Mouse (Mus musculus) intestine, embryonic 16.5 days (tissue): ENCODE data around the gene Aldoart2. TPM values are rescaled to one million over a fixed set of nuclear protein-coding genes. Genes with fewer than 3 reads are reported as not detected.

Experiments
- ATAC-seq: fragments of 200-750 bp; cut with Nextera tagmentation; 2 replicates; pipeline ENCODE4 v1.8.0; 2017; ENCODE audit warnings: moderate TSS enrichment, moderate library complexity
- H3K27ac ChIP-seq: fragments of 300-500 bp; sonication (generic); 2 replicates; pipeline ENCODE4 v1.5.1; 2014; ENCODE audit warnings: mild to moderate bottlenecking, low read length
- H3K27me3 ChIP-seq: fragments of 300-500 bp; sonication (generic); replicated peaks from 2 replicates; pipeline ENCODE4 v1.6.1; 2014; ENCODE audit warnings: low read length, control low read depth, mixed read lengths; ENCODE audit not compliant: control insufficient read depth, insufficient read depth
- H3K36me3 ChIP-seq: fragments of 300-500 bp; sonication (generic); 2 replicates; pipeline ENCODE4 v1.6.1; 2014; ENCODE audit warnings: low read length, control low read depth; ENCODE audit not compliant: control insufficient read depth, insufficient read depth
- H3K4me1 ChIP-seq: fragments of 300-500 bp; sonication (generic); 2 replicates; pipeline ENCODE4 v1.6.1; 2014; ENCODE audit warnings: low read length, control low read depth, mixed read lengths; ENCODE audit not compliant: control insufficient read depth, insufficient read depth
- H3K4me2 ChIP-seq: fragments of 300-500 bp; sonication (generic); 2 replicates; pipeline ENCODE4 v1.6.1; 2014; ENCODE audit warnings: low read depth, low read length, control low read depth
- H3K4me3 ChIP-seq: fragments of 300-500 bp; sonication (generic); 2 replicates; pipeline ENCODE4 v1.5.1; 2014; ENCODE audit warnings: mild to moderate bottlenecking, low read length
- H3K9ac ChIP-seq: fragments of 300-500 bp; sonication (generic); 2 replicates; pipeline ENCODE4 v1.6.1; 2014; ENCODE audit warnings: low read depth, low read length
- H3K9me3 ChIP-seq: fragments of 300-500 bp; sonication (generic); 2 replicates; pipeline ENCODE4 v1.6.1; 2016; ENCODE audit warnings: low read length, control low read depth; ENCODE audit not compliant: control insufficient read depth
- WGBS: fragments of 180-500 bp; shearing (Covaris S2); extraction: QIAGEN DNeasy Blood & Tissue Kit; methylation state at CpG from one replicate; pipeline ENCODE4 v1.1.7; 2014; 5-methylcytosine and 5-hydroxymethylcytosine counted together
- polyA plus RNA-seq: library from polyadenylated mRNA; unstranded; fragments of >200 nt; fragmentation: Nextera tagmentation; extraction: Ambion mirVana; gene quantifications from 2 replicates; pipeline ENCODE4 v1.2.1, GENCODE M21; 2015

Aldoart2 gene
- polyA plus RNA-seq, 1 experiment from 2014 or later = not detected

GRCm38 (mm10) chr12:55604411-55604810, 39.4 kb downstream of the Aldoart2 start:
- no peak for ATAC-seq
- no peak overlapping the region for H3K4me2 ChIP-seq
- no peak overlapping the region for H3K4me3 ChIP-seq
- no peaks in the 10 kb centered on the region for H3K36me3 ChIP-seq
- peaks cover 11% of the 10 kb centered on the region for H3K4me1 ChIP-seq
- 67% methylated on average over 3 of the region's 3 CpGs for WGBS
- no peaks in the 10 kb centered on the region for H3K9me3 ChIP-seq
- H3K9ac ChIP-seq = no peak overlapping the region
- no peak overlapping the region for H3K27ac ChIP-seq
- peaks cover 17% of the 10 kb centered on the region for H3K27me3 ChIP-seq

- ATAC-seq = no peak
Observed at GRCm38 (mm10) chr12:55607902-55608301, 42.9 kb downstream of the Aldoart2 start.

GRCm38 (mm10) chr12:55610812-55611211, 45.8 kb downstream of the Aldoart2 start:
- WGBS = 59% methylated on average over 2 of the region's 2 CpGs
- no peaks in the 10 kb centered on the region for H3K9me3 ChIP-seq
- no peak for ATAC-seq
- H3K27ac ChIP-seq = no peak overlapping the region
- H3K4me2 ChIP-seq = no peak overlapping the region
- H3K27me3 ChIP-seq = no peaks in the 10 kb centered on the region
- H3K9ac ChIP-seq = no peak overlapping the region
- no peaks in the 10 kb centered on the region for H3K36me3 ChIP-seq
- H3K4me1 ChIP-seq = no peaks in the 10 kb centered on the region
- H3K4me3 ChIP-seq = no peak overlapping the region

More at GRCm38 (mm10) chr12:55607902-55608301, 42.9 kb downstream of the Aldoart2 start:
- Histone ChIP-seq H3K27me3 (no peaks in the 10 kb centered on the region), H3K9ac (no peak overlapping the region), H3K27ac (no peak overlapping the region), H3K4me3 (no peak overlapping the region), H3K4me2 (no peak overlapping the region), H3K36me3 (no peaks in the 10 kb centered on the region), H3K9me3 (no peaks in the 10 kb centered on the region), H3K4me1 (no peaks in the 10 kb centered on the region)
- 40% methylated on average over 4 of the region's 4 CpGs for WGBS

Other genes with a start within 250 kb of the Aldoart2 start
- gene Psma6, start 181.0 kb upstream of the Aldoart2 start, polyA plus RNA-seq = 375 and 407 TPM in 2 replicates
- gene Nfkbia, start 72.6 kb upstream of the Aldoart2 start, polyA plus RNA-seq = 75.5 and 83.8 TPM in 2 replicates
- 0.06 and 0.11 TPM in 2 replicates for gene Insm2, start 34.2 kb downstream of the Aldoart2 start, polyA plus RNA-seq